Mouse (Mus musculus): ENCODE data around the gene Cst6.

The Cst6 gene

GRCm38 (mm10) chr19:5348526-5349501, 560 bp downstream of the Cst6 start:
- DNase-seq = peak; percentile 64 to 66

- no peak for DNase-seq
These were observed 1.3 kb downstream of the Cst6 start for GRCm38 (mm10) chr19:5348064-5348463.

- DNase-seq = no peak
These were observed 3.9 kb downstream of the Cst6 start for GRCm38 (mm10) chr19:5345297-5346131.

GRCm38 (mm10) chr19:5341360-5341759, 8.0 kb downstream of the Cst6 start:
- DNase-seq = no peak

- DNase-seq = peak; percentile 84 to 88
These were observed 11.4 kb downstream of the Cst6 start for GRCm38 (mm10) chr19:5337975-5338374.

GRCm38 (mm10) chr19:5335441-5335840, 13.9 kb downstream of the Cst6 start, which contains the start of gene Catsper1:
TSS of gene Catsper1 (plus strand) at chr19:5335741.
- no peak for DNase-seq

GRCm38 (mm10) chr19:5334741-5335140, 14.6 kb downstream of the Cst6 start:
- DNase-seq = no peak

- no peak for DNase-seq
These were observed 21.4 kb downstream of the Cst6 start for GRCm38 (mm10) chr19:5327970-5328369.

- DNase-seq = no peak
These were observed 25.6 kb downstream of the Cst6 start for GRCm38 (mm10) chr19:5323801-5324200.

GRCm38 (mm10) chr19:5313189-5313588, 36.2 kb downstream of the Cst6 start:
- no peak for DNase-seq

GRCm38 (mm10) chr19:5309025-5309424, 40.3 kb downstream of the Cst6 start:
- no peak for DNase-seq

GRCm38 (mm10) chr19:5306968-5307734, 42.2 kb downstream of the Cst6 start:
- DNase-seq = no peak

- no peak for DNase-seq
These were observed 43.1 kb downstream of the Cst6 start for GRCm38 (mm10) chr19:5306279-5306678.

GRCm38 (mm10) chr19:5302455-5302854, 46.9 kb downstream of the Cst6 start:
- DNase-seq = no peak

GRCm38 (mm10) chr19:5300588-5300987, 48.8 kb downstream of the Cst6 start:
- DNase-seq = no peak

GRCm38 (mm10) chr19:5297903-5298800, 51.2 kb downstream of the Cst6 start, which contains the start of gene Gal3st3:
TSS of gene Gal3st3 (plus strand) at chr19:5298331.
- peak; percentile 56 to 59 for DNase-seq

GRCm38 (mm10) chr19:5296630-5297029, 52.7 kb downstream of the Cst6 start:
- no peak for DNase-seq

GRCm38 (mm10) chr19:5295736-5296075, 53.7 kb downstream of the Cst6 start:
- DNase-seq = no peak

- DNase-seq = peak; percentile 98 to 99
These were observed 54.2 kb downstream of the Cst6 start, which contains the start of gene Sf3b2 for GRCm38 (mm10) chr19:5294972-5295735. TSS of gene Sf3b2 (minus strand) at chr19:5295455.
